Mouse (Mus musculus) stomach, postnatal 0 days (tissue): Measurements from ENCODE around the gene Dhh.

Experiments used
- CTCF ChIP-seq: IDR thresholded peaks from 2 replicates; pipeline ENCODE4 v1.5.1; 2016; ENCODE audit warnings: antibody characterized with exemption, low read depth, mild to moderate bottlenecking, moderate library complexity
- EP300 ChIP-seq: optimal IDR thresholded peaks from 2 replicates; pipeline ENCODE3; 2016; ENCODE audit warnings: antibody characterized with exemption

DNA sequence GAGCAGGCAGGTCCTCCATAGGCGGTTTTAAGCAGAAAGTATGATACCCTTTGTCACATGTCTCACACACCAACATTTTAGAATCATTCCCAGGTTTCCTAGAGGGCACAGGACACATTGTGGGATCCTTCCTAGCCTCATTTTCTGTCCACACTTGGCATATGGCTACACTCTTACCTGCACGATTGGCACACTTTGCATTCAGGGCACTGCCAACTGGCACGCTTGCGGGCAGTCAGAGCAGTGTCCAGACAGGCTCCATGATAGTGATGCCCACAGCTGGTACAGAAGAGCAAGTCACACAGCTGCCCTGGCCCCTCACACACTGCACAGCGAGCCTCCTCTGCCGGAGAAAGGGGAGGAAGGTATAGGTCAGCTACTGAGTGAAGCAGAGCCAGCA, 33.4 kb downstream of the Dhh start:
- no peak for TF ChIP-seq CTCF
- no peak for TF ChIP-seq EP300
